In the genomic region with DNA sequence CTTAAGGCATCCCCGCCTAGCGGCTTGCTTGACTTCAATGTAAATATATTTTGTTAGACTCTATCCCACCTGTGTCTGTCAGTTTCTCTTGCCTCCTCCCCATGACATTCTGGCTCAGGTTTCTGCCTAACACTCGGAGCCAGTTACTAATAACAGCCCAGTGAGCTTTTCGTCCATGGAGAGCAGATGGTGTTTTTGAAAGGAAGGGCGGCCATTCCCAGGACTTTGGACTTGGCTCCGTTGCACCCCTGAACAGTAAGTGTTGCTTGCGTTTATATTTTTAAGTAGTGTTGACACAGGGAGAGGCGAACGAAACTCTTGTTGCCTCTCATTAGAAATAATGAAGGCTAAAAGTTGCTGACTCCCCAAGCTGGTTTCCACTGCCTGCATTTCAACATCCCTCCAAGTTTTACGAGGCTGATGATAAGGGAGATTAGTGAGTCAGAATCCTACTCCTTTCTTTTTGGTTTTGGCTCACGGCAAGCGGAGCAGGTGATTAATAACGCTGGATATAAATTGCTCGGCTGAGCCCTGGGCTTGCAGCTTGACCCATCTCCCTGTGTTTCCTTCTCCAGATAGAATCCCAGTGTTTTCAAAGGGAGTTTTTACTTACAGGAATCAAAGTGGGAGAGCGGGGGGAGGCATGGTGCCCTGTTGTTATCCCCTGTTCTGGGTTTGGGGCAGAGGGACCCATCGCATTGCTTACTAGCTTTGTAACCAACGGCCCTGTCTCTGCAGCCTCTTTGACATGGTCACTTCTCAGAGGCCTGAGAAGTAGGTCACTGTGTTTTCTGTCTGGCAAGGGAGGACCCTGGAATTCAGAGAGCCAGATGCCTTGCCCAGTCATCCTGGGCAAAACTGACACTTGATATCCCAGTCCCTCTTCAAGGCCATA, we compare ENCODE assay signal across 10 mouse cellular contexts. TPM values are rescaled to one million over a fixed set of nuclear protein-coding genes. Genes with fewer than 3 reads are reported as not detected.
A peak's percentile ranks its signal among the peaks of the same experiment; 100 is the strongest.
DNase-seq lines count a peak whose midpoint lies in the region; ATAC-seq and TF ChIP-seq lines count a peak whose summit lies in the region.
"Had no signal": no experiment of that assay in that cellular context is flagged by ENCODE, and none has a peak within 500 bp of the region (broad histone marks: within the 10 kb centered on the region; RNA-seq: fewer than 3 reads in every experiment).

A gene (plus strand): TSS at position 160 of the 895 bp plus-strand sequence.

- DNase-seq in heart, adult 2 months, result no peak
- DNase-seq in Muller cell, postnatal 12 days (ENCODE audit: inconsistent ontology term), result peak; percentile 76
- peak; percentile 19 for DNase-seq in embryo, embryonic 10.5 days (ENCODE audit: low spot score)
- DNase-seq in natural killer cell, adult 2 months (ENCODE audit: low spot score in 2 of 2), result no peak
- DNase-seq in thymus, postnatal 36 days, result no peak

- H3K4me2 ChIP-seq in heart, embryonic 11.5 days, result no peak within 1 kb of the TSS
- peak within 1 kb of the TSS; percentile 39 for H3K4me2 ChIP-seq in kidney, embryonic 15.5 days

- intact Hi-C loops in heart, adult 2 months (cut with DNase I), result loop anchor here (5.0 kb wide), 1 partner anchor 38 kb away; no protein-coding TSS in a partner anchor

- no peak within 1 kb of the TSS for H3K4me3 ChIP-seq in heart, adult 2 months
- H3K4me3 ChIP-seq in heart, embryonic 11.5 days (ENCODE audit: low read depth, low read length), result no peak within 1 kb of the TSS
- H3K4me3 ChIP-seq in kidney, embryonic 15.5 days (replicated peaks), result 0 out of 2 replicates have a peak within 1 kb of the TSS, but pooled peaks have one; percentile 10

- TF ChIP-seq EP300 in heart, adult 2 months (IDR thresholded peaks at IDR 0.05; ENCODE audit: insufficient read depth, low read depth, low read length), result no peak

- H3K9ac ChIP-seq in heart, adult 2 months (ENCODE audit: low read depth, low read length), result no peak within 1 kb of the TSS
- no peak within 1 kb of the TSS for H3K9ac ChIP-seq in heart, embryonic 11.5 days (ENCODE audit: low read depth, low read length)
- H3K9ac ChIP-seq in kidney, embryonic 15.5 days, result no peak within 1 kb of the TSS; the same call in 1 of the 2 replicates

- no peaks in the 10 kb centered on the region for H3K79me2 ChIP-seq in heart, adult 2 months (replicated peaks; ENCODE audit: control insufficient read depth, insufficient read depth, low read length)

- H3K27me3 ChIP-seq in heart, adult 2 months (ENCODE audit: control insufficient read depth, insufficient read depth, low read length), result no peaks in the 10 kb centered on the region
- no peaks in the 10 kb centered on the region for H3K27me3 ChIP-seq in heart, embryonic 11.5 days (ENCODE audit: control insufficient read depth, insufficient read depth, low read length)
- H3K27me3 ChIP-seq in kidney, embryonic 15.5 days, result no peaks in the 10 kb centered on the region
- H3K27me3 ChIP-seq: CH12.LX had no signal

- ATAC-seq in heart, embryonic 11.5 days (replicated peaks; ENCODE audit: insufficient number of reproducible peaks, low FRiP score, low TSS enrichment), result no peak
- ATAC-seq in kidney, embryonic 15.5 days (replicated peaks; ENCODE audit: low FRiP score), result peak; percentile 79
- no peak for ATAC-seq in megakaryocyte-erythroid progenitor cell, adult 5-6 weeks (replicated peaks; ENCODE audit: low FRiP score, low TSS enrichment, poor library complexity, severe bottlenecking)

- H3K36me3 ChIP-seq in heart, adult 2 months (ENCODE audit: control insufficient read depth, insufficient read depth, low read length), result no peaks in the 10 kb centered on the region
- no peaks in the 10 kb centered on the region for H3K36me3 ChIP-seq in heart, embryonic 11.5 days (ENCODE audit: control insufficient read depth, insufficient read depth, low read length)
- no peaks in the 10 kb centered on the region for H3K36me3 ChIP-seq in kidney, embryonic 15.5 days

- no peak for TF ChIP-seq POLR2A in heart, adult 2 months (IDR thresholded peaks at IDR 0.05; ENCODE audit: insufficient read depth, low read depth, low read length)

- peaks cover 2% of the 10 kb centered on the region; the same call in 1 of the 2 replicates for H3K4me1 ChIP-seq in heart, adult 2 months (ENCODE audit: control insufficient read depth, insufficient read depth, low read length)
- no peaks in the 10 kb centered on the region for H3K4me1 ChIP-seq in heart, embryonic 11.5 days (ENCODE audit: control insufficient read depth, insufficient read depth, low read length)
- H3K4me1 ChIP-seq in kidney, embryonic 15.5 days, result peaks cover 17% of the 10 kb centered on the region

- no peaks in the 10 kb centered on the region for H3K9me3 ChIP-seq in heart, embryonic 11.5 days (replicated peaks; ENCODE audit: control insufficient read depth, low read length)
- no peaks in the 10 kb centered on the region for H3K9me3 ChIP-seq in kidney, embryonic 15.5 days (replicated peaks)

- 48% methylated on average over 17 of the region's 17 CpGs for WGBS in heart, adult 2 months
- 63% methylated on average over 17 of the region's 17 CpGs for WGBS in heart, embryonic 11.5 days (ENCODE audit: insufficient replicate concordance)
- 16% methylated on average over 17 of the region's 17 CpGs for WGBS in kidney, embryonic 15.5 days

- peak within 1 kb of the TSS; percentile 13; the same call in 1 of the 2 replicates for H3K27ac ChIP-seq in heart, adult 2 months
- H3K27ac ChIP-seq in heart, embryonic 11.5 days (ENCODE audit: low read depth, low read length), result no peak within 1 kb of the TSS
- peak within 1 kb of the TSS; percentile 80 for H3K27ac ChIP-seq in kidney, embryonic 15.5 days

- TF ChIP-seq CTCF in heart, adult 2 months (IDR thresholded peaks at IDR 0.05), result no peak

RNA-seq across cellular contexts. Expression of the gene that starts here (rescaled TPM):
- total RNA-seq in heart, adult 2 months (2021), result 1 to 10 TPM; 3.0 to 3.4 TPM
- polyA plus RNA-seq in heart, adult 2 months (2012; rRNA removed), result 4.1 and 5.2 TPM in 2 replicates
- polyA plus RNA-seq in heart, embryonic 11.5 days (2014; fragmentation: Nextera tagmentation; extraction: Ambion mirVana), result 0.49 and 0.77 TPM in 2 replicates
- 7.2 and 8.0 TPM in 2 replicates for polyA plus RNA-seq in kidney, embryonic 15.5 days (2015; fragmentation: Nextera tagmentation; extraction: Ambion mirVana)
- total RNA-seq in megakaryocyte-erythroid progenitor cell, adult 5-6 weeks (2014; fragmentation: Nextera tagmentation), result not detected in 2 replicates
- total RNA-seq in megakaryocyte-erythroid progenitor cell, adult 5-6 weeks (2017), result not detected in 2 replicates
- total RNA-seq: CH12.LX had no signal
- polyA plus RNA-seq: spleen, adult 2 months had no signal

Comparison
In these comparisons a context has a peak if more than half of its experiments do, and no peak if none do; other contexts are left out.
1. RNA of the gene that starts here (total RNA-seq): 3.0 to 3.4 TPM in heart, adult 2 months; not detected in megakaryocyte-erythroid progenitor cell, adult 5-6 weeks; every median in the first group is over 4 times any median in the second.
2. DNase-seq: peak in Muller cell, postnatal 12 days (single experiment) and embryo, embryonic 10.5 days (single experiment); none in heart, adult 2 months (0 of 2), natural killer cell, adult 2 months (0 of 2) and thymus, postnatal 36 days (0 of 2).